Mouse (Mus musculus): ENCODE measurements at regions not wholly inside any gene's neighbourhood (a gene's known extent, or its start where the extent isn't known, plus 50 kb on each side); places are given as distances from the start of the nearest gene placed in this dataset.

DNA sequence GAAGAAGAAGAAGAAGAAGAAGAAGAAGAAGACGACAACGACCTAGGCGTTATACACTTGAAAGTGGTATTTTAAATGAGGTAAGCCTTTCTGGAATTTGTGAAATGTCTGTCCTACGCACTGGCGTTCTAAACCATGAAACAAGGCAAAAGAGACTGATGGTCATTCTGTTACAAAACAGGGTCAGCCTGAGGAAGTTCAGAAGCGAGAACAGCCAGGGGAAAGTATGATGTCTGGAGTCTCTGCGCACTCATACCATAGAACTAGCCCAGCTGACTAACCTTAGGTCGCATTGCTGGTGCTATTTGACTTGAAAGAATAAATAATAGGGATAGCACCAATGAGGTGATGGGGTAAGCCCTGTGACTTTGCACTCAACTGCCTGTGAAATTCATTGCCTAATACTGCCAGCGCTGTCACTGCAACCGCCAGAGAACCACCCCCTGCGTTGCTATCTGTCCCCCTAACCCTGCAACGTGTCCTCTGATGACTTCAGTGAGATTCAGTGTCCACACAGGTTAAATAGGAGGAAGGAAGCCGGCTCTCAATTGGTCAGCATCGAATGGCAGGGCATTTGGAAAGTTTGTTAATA is 121.5 kb downstream of the Cpeb2 start:
- no peak overlapping the region for H3K27ac ChIP-seq (ENCODE audit: insufficient read depth, low read depth)
- H3K4me1 ChIP-seq (ENCODE audit: control insufficient read depth in 1 of 2, insufficient read depth in 2 of 2): peaks cover 8 to 18% of the 10 kb centered on the region in 2 experiments
- in situ Hi-C loops (cut with MboI; ENCODE audit: low pct_ligation_motif_present, low pct_unique_long_range_greater_than_20kb, low sequenced_read_pairs): loop anchor here (25.0 kb wide), 3 partner anchors 117 to 1467 kb away; partner anchors contain the start of gene Cpeb2
- DNase-seq (ENCODE audit: extremely low read depth): peak; percentile 21
- peak overlapping the region; percentile 52 for H3K9ac ChIP-seq (ENCODE audit: insufficient read depth, low read depth)
- H3K27me3 ChIP-seq (replicated peaks): no peaks in the 10 kb centered on the region
- peak overlapping the region; percentile 80 for H3K4me2 ChIP-seq (ENCODE audit: insufficient read depth, low read depth, poor library complexity, severe bottlenecking)
- H3K79me2 ChIP-seq (replicated peaks; ENCODE audit: control insufficient read depth, extremely low read depth, insufficient read depth, poor library complexity, severe bottlenecking): no peaks in the 10 kb centered on the region
- H3K9me3 ChIP-seq (replicated peaks; ENCODE audit: low read length): no peaks in the 10 kb centered on the region
- no peaks in the 10 kb centered on the region for H3K36me3 ChIP-seq (replicated peaks in 1 of 2; ENCODE audit: control insufficient read depth in 1 of 2, insufficient read depth in 1 of 2, low read length in 1 of 2)
- no peak for TF ChIP-seq JUN (IDR thresholded peaks at IDR 0.05; ENCODE audit: insufficient read depth, low read depth, low read length)
- 0 out of 2 replicates have a peak, but pooled peaks have one; percentile 7 for TF ChIP-seq MAFK (IDR thresholded peaks at IDR 0.05; ENCODE audit: insufficient replicate concordance, low read length)
- dilution Hi-C loops (cut with MboI; ENCODE audit: extremely low pct_ligation_motif_present, extremely low pct_unique_long_range_greater_than_20kb, low sequenced_read_pairs): no loop called here
- peak overlapping the region; percentile 50 to 57 (median 53) for H3K4me3 ChIP-seq (replicated peaks in 1 of 3; ENCODE audit: low read depth in 2 of 3, low read length in 2 of 3, poor library complexity in 1 of 3)

- Histone ChIP-seq H3K4me1 (ENCODE audit: control insufficient read depth in 1 of 2, insufficient read depth in 2 of 2) (peaks cover 8 to 18% of the 10 kb centered on the region in 2 experiments), H3K27ac (ENCODE audit: insufficient read depth, low read depth) (peak overlapping the region; percentile 72; the same call in 1 of the 2 replicates), H3K36me3 (replicated peaks in 1 of 2; ENCODE audit: control insufficient read depth in 1 of 2, insufficient read depth in 1 of 2, low read length in 1 of 2) (no peaks in the 10 kb centered on the region), H3K9ac (ENCODE audit: insufficient read depth, low read depth) (peak overlapping the region; percentile 52), H3K79me2 (replicated peaks; ENCODE audit: control insufficient read depth, extremely low read depth, insufficient read depth, poor library complexity, severe bottlenecking) (no peaks in the 10 kb centered on the region), H3K4me3 (replicated peaks in 1 of 3; ENCODE audit: low read depth in 2 of 3, low read length in 2 of 3, poor library complexity in 1 of 3) (peak overlapping the region; percentile 53 to 57 (median 54)), H3K27me3 (replicated peaks) (no peaks in the 10 kb centered on the region), H3K4me2 (ENCODE audit: insufficient read depth, low read depth, poor library complexity, severe bottlenecking) (peak overlapping the region; percentile 80), H3K9me3 (replicated peaks; ENCODE audit: low read length) (no peaks in the 10 kb centered on the region)
- in situ Hi-C loops (cut with MboI; ENCODE audit: low pct_ligation_motif_present, low pct_unique_long_range_greater_than_20kb, low sequenced_read_pairs): loop anchor here (25.0 kb wide), 3 partner anchors 118 to 1468 kb away; partner anchors contain the start of gene Cpeb2
- dilution Hi-C loops (cut with MboI; ENCODE audit: extremely low pct_ligation_motif_present, extremely low pct_unique_long_range_greater_than_20kb, low sequenced_read_pairs): no loop called here
- peak; percentile 95 for DNase-seq (ENCODE audit: extremely low read depth)
- TF ChIP-seq POLR2AphosphoS2 (IDR thresholded peaks at IDR 0.05; ENCODE audit: low read depth, low read length): no peak
- TF ChIP-seq MAX (IDR thresholded peaks at IDR 0.05; ENCODE audit: low read length): peak; percentile 46; the same call in 1 of the 2 replicates
- TF ChIP-seq MEF2A (IDR thresholded peaks at IDR 0.05; ENCODE audit: borderline replicate concordance, low read depth, low read length): peak; percentile 72; the same call in 1 of the 2 replicates
- TF ChIP-seq MYC (IDR thresholded peaks at IDR 0.05; ENCODE audit: low read depth, low read length): 0 out of 2 replicates have a peak, but pooled peaks have one; percentile 12
- TF ChIP-seq JUND (conservative IDR thresholded peaks at IDR 0.05; ENCODE audit: low read depth, low read length): no peak
- 0 out of 2 replicates have a peak, but pooled peaks have one; percentile 13 for TF ChIP-seq TBP (conservative IDR thresholded peaks at IDR 0.05; ENCODE audit: low read depth, low read length)
- TF ChIP-seq ZNF384 (IDR thresholded peaks at IDR 0.05; ENCODE audit: low read depth, low read length): no peak
- TF ChIP-seq USF2 (conservative IDR thresholded peaks at IDR 0.05; ENCODE audit: low read depth, low read length): no peak
- TF ChIP-seq PAX5 (IDR thresholded peaks at IDR 0.05; ENCODE audit: low read length): no peak
- TF ChIP-seq JUN (IDR thresholded peaks at IDR 0.05; ENCODE audit: insufficient read depth, low read depth, low read length): no peak
- peak; percentile 69; the same call in 1 of the 2 replicates for TF ChIP-seq MXI1 (IDR thresholded peaks at IDR 0.05; ENCODE audit: low read depth, low read length)
- TF ChIP-seq SIN3A (IDR thresholded peaks at IDR 0.05; ENCODE audit: low read length): peak; percentile 87
- peak; percentile 27 for TF ChIP-seq SMC3 (IDR thresholded peaks at IDR 0.05; ENCODE audit: low read depth, low read length)
- no peak for TF ChIP-seq ZC3H11A (IDR thresholded peaks at IDR 0.05; ENCODE audit: low read depth, low read length)
- TF ChIP-seq NELFE (IDR thresholded peaks at IDR 0.05; ENCODE audit: low read depth, low read length): 0 out of 2 replicates have a peak, but pooled peaks have one; percentile 45
- TF ChIP-seq ZKSCAN1 (IDR thresholded peaks at IDR 0.05; ENCODE audit: borderline replicate concordance, low read depth, low read length): no peak
- TF ChIP-seq GABPA (IDR thresholded peaks at IDR 0.05; ENCODE audit: insufficient replicate concordance, low read depth, low read length): peak; percentile 81
- TF ChIP-seq ZMIZ1 (IDR thresholded peaks at IDR 0.05; ENCODE audit: low read depth, low read length): 0 out of 2 replicates have a peak, but pooled peaks have one; percentile 24
- TF ChIP-seq KAT2A (IDR thresholded peaks at IDR 0.05; ENCODE audit: insufficient replicate concordance, low read length): no peak
- peak; percentile 50; the same call in 1 of the 2 replicates for TF ChIP-seq POLR2A (IDR thresholded peaks at IDR 0.05; ENCODE audit: low read depth, low read length)
- TF ChIP-seq CHD2 (IDR thresholded peaks at IDR 0.05; ENCODE audit: low read length): peak; percentile 85
- TF ChIP-seq CHD1 (IDR thresholded peaks at IDR 0.05; ENCODE audit: low read depth, low read length): no peak
- 0 out of 2 replicates have a peak, but pooled peaks have one; percentile 44 for TF ChIP-seq NRF1 (IDR thresholded peaks at IDR 0.05; ENCODE audit: low read depth, low read length)
- peak; percentile 50; the same call in 1 of the 2 replicates for TF ChIP-seq EP300 (IDR thresholded peaks at IDR 0.05; ENCODE audit: low read length)
- no peak for TF ChIP-seq E2F4 (IDR thresholded peaks at IDR 0.05; ENCODE audit: insufficient replicate concordance, low read depth, low read length)
- TF ChIP-seq TCF12 (IDR thresholded peaks at IDR 0.05; ENCODE audit: low read depth, low read length): peak; percentile 83
- TF ChIP-seq CTCF (conservative IDR thresholded peaks at IDR 0.05 in 1 of 2, IDR thresholded peaks at IDR 0.05 in 1 of 2; ENCODE audit: low read depth in 2 of 2, low read length in 2 of 2): peak in 1 of 2 experiments; percentile 31; a peak in 1 of 4 replicates
- peak; percentile 83 for TF ChIP-seq MAZ (IDR thresholded peaks at IDR 0.05; ENCODE audit: low read depth, low read length)
- peak; percentile 99 for TF ChIP-seq MAFK (IDR thresholded peaks at IDR 0.05; ENCODE audit: insufficient replicate concordance, low read length)
- TF ChIP-seq IRF4 (IDR thresholded peaks at IDR 0.05; ENCODE audit: low read depth, low read length): peak; percentile 78
Observed at GRCm38 (mm10) chr5:43355026-43355580, 122.1 kb downstream of the Cpeb2 start.
